Mouse (Mus musculus): ENCODE measurements around the gene Olfr711. TPM values are rescaled to one million over a fixed set of nuclear protein-coding genes. Genes with fewer than 3 reads are reported as not detected.
A peak's percentile ranks its signal among the peaks of the same experiment; 100 is the strongest.
"Not testable (repeated sequence)": the region's sequence is repeated elsewhere in the genome, so short reads cannot be mapped to it uniquely, and the experiment has no call there.

Gene Olfr711
- not detected in 2 replicates for polyA plus RNA-seq (2015; fragmentation: Nextera tagmentation; extraction: Ambion mirVana)

DNA sequence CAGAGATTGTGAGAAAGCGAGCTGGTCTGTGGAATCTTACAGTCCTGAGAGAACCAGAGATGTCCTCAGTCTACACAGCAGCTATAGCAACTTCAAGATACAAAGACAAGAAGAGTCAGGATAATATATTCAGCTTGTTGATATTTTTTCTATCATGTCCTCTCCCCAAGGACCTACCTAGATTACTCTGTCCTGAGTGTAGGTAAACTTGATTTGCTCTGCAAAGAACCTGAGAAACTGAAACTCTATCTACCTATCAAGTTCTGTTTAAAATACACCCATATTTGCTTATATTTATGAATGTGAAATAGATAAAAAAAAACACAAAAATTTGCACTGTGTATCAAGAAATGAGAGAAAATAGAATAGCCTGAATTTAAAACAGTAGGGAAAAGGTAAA lies at the start of gene Olfr711:
Gene Olfr711, minus strand, starts transcription at position 101 of the 400 bp plus-strand sequence.
- Histone ChIP-seq H3K4me3 (replicated peaks; ENCODE audit: low read depth, low read length) (no peak within 1 kb of the TSS), H3K4me2 (ENCODE audit: low read length) (no peak within 1 kb of the TSS), H3K27ac (no peak within 1 kb of the TSS), H3K27me3 (ENCODE audit: insufficient read depth, low read length) (no peaks in the 10 kb centered on the region), H3K36me3 (ENCODE audit: insufficient read depth, low read length) (no peaks in the 10 kb centered on the region), H3K9me3 (replicated peaks; ENCODE audit: low read length) (no peaks in the 10 kb centered on the region), H3K4me1 (replicated peaks; ENCODE audit: insufficient read depth, low read length) (no peaks in the 10 kb centered on the region), H3K9ac (ENCODE audit: low read depth, low read length) (no peak within 1 kb of the TSS)
- DNase-seq (ENCODE audit: low spot score) (no peak), ATAC-seq (replicated peaks; ENCODE audit: low FRiP score, low read depth) (no peak)
- 71% methylated on average over 1 of the region's 1 CpGs for WGBS
- TF ChIP-seq CTCF (IDR thresholded peaks at IDR 0.05; ENCODE audit: low read depth), result no peak

DNA sequence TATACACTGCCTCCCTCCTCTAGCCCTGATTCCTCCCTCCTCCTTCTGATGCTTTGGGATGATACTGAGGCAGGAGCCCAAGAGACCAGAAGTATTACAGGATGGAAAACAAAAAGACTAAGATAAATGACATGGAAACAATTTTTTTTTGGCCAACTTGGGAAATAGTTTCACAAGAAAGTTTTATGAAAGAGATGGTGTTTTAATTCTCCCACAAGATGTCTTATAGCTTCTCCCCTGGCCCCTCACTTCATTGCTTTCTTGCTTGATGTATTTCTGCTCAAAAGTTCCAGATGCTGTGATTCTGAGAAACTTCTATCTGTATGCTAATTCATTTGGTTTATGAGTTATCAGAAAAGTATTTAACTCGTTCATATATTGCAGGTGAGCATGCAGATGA lies 30.7 kb upstream of the Olfr711 start, which contains the start of gene Olfr2:
Gene Olfr2, minus strand, starts transcription at position 101 of the 400 bp plus-strand sequence.
- DNase-seq (ENCODE audit: low spot score), result no peak
- 38% methylated on average over 1 of the region's 1 CpGs for WGBS
- Histone ChIP-seq H3K4me2 (ENCODE audit: low read length) (no peak within 1 kb of the TSS), H3K4me3 (replicated peaks; ENCODE audit: low read depth, low read length) (no peak within 1 kb of the TSS), H3K36me3 (ENCODE audit: insufficient read depth, low read length) (no peaks in the 10 kb centered on the region), H3K9ac (ENCODE audit: low read depth, low read length) (no peak within 1 kb of the TSS), H3K9me3 (replicated peaks; ENCODE audit: low read length) (no peaks in the 10 kb centered on the region), H3K27ac (no peak within 1 kb of the TSS), H3K4me1 (replicated peaks; ENCODE audit: insufficient read depth, low read length) (no peaks in the 10 kb centered on the region), H3K27me3 (ENCODE audit: insufficient read depth, low read length) (no peaks in the 10 kb centered on the region)
- ATAC-seq (replicated peaks; ENCODE audit: low FRiP score, low read depth), result no peak
- no peak for TF ChIP-seq CTCF (IDR thresholded peaks at IDR 0.05; ENCODE audit: low read depth)

DNA sequence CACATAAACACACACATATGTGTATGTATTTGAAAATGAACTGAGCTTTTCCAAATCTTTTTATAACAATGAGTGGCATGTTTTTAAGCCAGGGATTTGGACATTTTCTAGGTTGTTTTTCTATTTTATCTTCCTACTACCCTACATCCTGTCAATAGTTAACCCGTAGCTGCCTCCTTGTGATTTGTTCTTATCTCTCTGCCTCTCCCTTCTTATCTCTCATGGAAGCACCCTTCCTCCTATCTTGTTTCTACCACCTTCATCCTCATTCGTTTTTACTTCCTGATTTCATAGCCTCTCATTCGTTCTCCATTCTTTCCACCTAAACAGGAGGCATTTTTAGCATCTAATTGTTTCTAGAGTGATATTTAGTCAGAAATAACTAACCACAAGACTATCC lies 28.9 kb upstream of the Olfr711 start:
- H3K36me3 ChIP-seq (ENCODE audit: insufficient read depth, low read length), result no peaks in the 10 kb centered on the region
- ATAC-seq (replicated peaks; ENCODE audit: low FRiP score, low read depth), result no peak
- H3K27ac ChIP-seq, result no peak overlapping the region
- no peaks in the 10 kb centered on the region for H3K9me3 ChIP-seq (replicated peaks; ENCODE audit: low read length)
- no peak overlapping the region for H3K4me3 ChIP-seq (replicated peaks; ENCODE audit: low read depth, low read length)
- no peak for DNase-seq (ENCODE audit: low spot score)
- no peaks in the 10 kb centered on the region for H3K4me1 ChIP-seq (replicated peaks; ENCODE audit: insufficient read depth, low read length)
- H3K9ac ChIP-seq (ENCODE audit: low read depth, low read length), result no peak overlapping the region
- WGBS, result 55% methylated on average over 3 of the region's 3 CpGs
- no peak for TF ChIP-seq CTCF (IDR thresholded peaks at IDR 0.05; ENCODE audit: low read depth)
- H3K4me2 ChIP-seq (ENCODE audit: low read length), result no peak overlapping the region
- no peaks in the 10 kb centered on the region for H3K27me3 ChIP-seq (ENCODE audit: insufficient read depth, low read length)

DNA sequence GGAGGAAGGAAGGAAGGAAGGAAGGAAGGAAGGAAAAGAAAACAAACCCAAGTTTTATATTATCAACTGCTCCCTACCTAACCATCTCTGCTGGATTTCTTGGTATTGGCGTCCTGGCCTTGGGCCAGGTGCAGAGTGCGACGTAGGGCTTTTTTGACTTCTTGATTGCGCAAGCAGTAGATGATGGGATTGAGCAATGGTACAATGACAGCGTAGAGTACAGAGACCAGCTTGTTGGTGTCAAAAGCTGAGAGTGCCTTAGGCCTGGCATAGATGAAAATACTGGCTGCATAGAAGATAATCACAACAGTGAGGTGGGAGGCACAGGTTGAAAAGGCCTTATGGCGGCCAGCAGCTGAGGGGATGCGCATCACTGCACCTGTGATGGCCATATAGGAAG lies 25.5 kb upstream of the Olfr711 start:
- no peak overlapping the region for H3K27ac ChIP-seq
- TF ChIP-seq CTCF (IDR thresholded peaks at IDR 0.05; ENCODE audit: low read depth), result no peak
- H3K27me3 ChIP-seq (ENCODE audit: insufficient read depth, low read length), result no peaks in the 10 kb centered on the region
- no peaks in the 10 kb centered on the region for H3K36me3 ChIP-seq (ENCODE audit: insufficient read depth, low read length)
- H3K4me2 ChIP-seq (ENCODE audit: low read length), result no peak overlapping the region
- 83% methylated on average over 7 of the region's 7 CpGs for WGBS
- H3K4me3 ChIP-seq (replicated peaks; ENCODE audit: low read depth, low read length), result no peak overlapping the region
- H3K9me3 ChIP-seq (replicated peaks; ENCODE audit: low read length), result no peaks in the 10 kb centered on the region
- ATAC-seq (replicated peaks; ENCODE audit: low FRiP score, low read depth) (no peak), DNase-seq (ENCODE audit: low spot score) (no peak)
- no peak overlapping the region for H3K9ac ChIP-seq (ENCODE audit: low read depth, low read length)
- no peaks in the 10 kb centered on the region for H3K4me1 ChIP-seq (replicated peaks; ENCODE audit: insufficient read depth, low read length)

DNA sequence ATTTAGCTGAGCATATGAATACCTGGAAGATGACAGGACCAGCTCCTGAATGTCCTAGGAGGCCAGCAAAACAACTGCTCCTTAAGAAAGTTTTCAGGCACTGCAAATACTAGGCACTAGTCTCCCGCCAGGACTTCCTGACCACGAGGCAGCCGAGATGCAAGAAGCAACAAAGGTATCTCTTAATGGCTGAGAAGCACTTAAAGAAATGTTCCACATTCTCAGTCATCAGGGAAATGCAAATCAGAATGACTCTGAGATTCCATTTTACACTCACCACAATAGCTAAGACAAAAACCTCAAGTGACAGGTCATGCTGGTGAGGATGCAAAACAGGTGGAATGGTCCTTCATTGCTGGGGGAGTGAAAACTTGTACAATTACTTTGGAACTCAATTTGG lies 10.0 kb upstream of the Olfr711 start:
- 91% methylated on average over 3 of the region's 3 CpGs for WGBS
- Histone ChIP-seq H3K36me3 (ENCODE audit: insufficient read depth, low read length) (no peaks in the 10 kb centered on the region), H3K4me3 (replicated peaks; ENCODE audit: low read depth, low read length) (no peak overlapping the region), H3K4me1 (replicated peaks; ENCODE audit: insufficient read depth, low read length) (no peaks in the 10 kb centered on the region), H3K27ac (no peak overlapping the region), H3K9ac (ENCODE audit: low read depth, low read length) (no peak overlapping the region), H3K9me3 (replicated peaks; ENCODE audit: low read length) (no peaks in the 10 kb centered on the region), H3K4me2 (ENCODE audit: low read length) (no peak overlapping the region), H3K27me3 (ENCODE audit: insufficient read depth, low read length) (no peaks in the 10 kb centered on the region)
- ATAC-seq (replicated peaks; ENCODE audit: low FRiP score, low read depth) (no peak), DNase-seq (ENCODE audit: low spot score) (no peak)
- TF ChIP-seq CTCF (IDR thresholded peaks at IDR 0.05; ENCODE audit: low read depth), result no peak

DNA sequence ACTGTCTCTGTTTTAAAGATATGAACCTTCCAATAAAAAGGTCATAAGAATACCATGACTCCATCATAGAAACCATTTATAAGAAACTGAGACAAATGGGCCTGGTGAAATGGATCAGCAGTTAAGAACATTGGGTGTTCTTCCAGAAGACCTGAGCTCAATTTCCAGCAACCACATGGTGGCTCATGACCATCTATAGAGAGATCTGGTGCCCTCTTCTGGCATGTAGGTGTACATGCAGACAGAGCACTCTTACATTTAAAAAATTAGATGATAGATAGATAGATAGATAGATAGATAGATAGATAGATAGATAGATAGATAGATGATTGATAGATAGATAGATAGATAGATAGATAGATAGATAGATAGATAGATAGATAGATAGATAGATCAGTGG lies 7.8 kb downstream of the Olfr711 start:
- H3K27ac ChIP-seq; H3K27me3 ChIP-seq (ENCODE audit: insufficient read depth, low read length); H3K9me3 ChIP-seq (replicated peaks; ENCODE audit: low read length); H3K9ac ChIP-seq (ENCODE audit: low read depth, low read length); ATAC-seq (replicated peaks; ENCODE audit: low FRiP score, low read depth); H3K4me1 ChIP-seq (replicated peaks; ENCODE audit: insufficient read depth, low read length); H3K4me3 ChIP-seq (replicated peaks; ENCODE audit: low read depth, low read length); H3K36me3 ChIP-seq (ENCODE audit: insufficient read depth, low read length); H3K4me2 ChIP-seq (ENCODE audit: low read length): not testable (repeated sequence)
- DNase-seq (ENCODE audit: low spot score), result peak; percentile 10
- peak; percentile 56 for TF ChIP-seq CTCF (IDR thresholded peaks at IDR 0.05; ENCODE audit: low read depth)

DNA sequence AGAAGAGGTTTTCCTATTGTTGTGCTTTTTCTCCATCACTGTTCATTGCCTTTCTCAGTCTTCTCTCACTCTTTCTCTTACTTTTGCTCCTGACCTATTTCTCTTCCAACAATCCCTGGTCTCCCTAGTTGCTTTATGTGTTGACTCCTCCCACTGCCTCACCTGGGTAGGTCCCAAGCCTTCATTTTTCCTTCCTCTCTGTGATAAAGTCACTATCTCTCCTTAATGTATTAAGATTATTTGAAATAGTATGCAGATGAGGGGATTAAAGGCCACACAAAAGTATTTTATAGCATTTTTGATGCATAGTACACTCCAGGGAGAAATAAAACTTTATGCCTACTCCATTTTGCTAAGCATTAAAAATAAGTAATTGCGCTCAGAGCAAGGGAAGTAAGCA lies 11.4 kb downstream of the Olfr711 start, which contains the start of gene Olfr6:
Gene Olfr6, minus strand, starts transcription at position 101 of the 400 bp plus-strand sequence.
- Histone ChIP-seq H3K9ac (ENCODE audit: low read depth, low read length) (no peak within 1 kb of the TSS), H3K36me3 (ENCODE audit: insufficient read depth, low read length) (no peaks in the 10 kb centered on the region), H3K4me2 (ENCODE audit: low read length) (no peak within 1 kb of the TSS), H3K9me3 (replicated peaks; ENCODE audit: low read length) (no peaks in the 10 kb centered on the region), H3K4me1 (replicated peaks; ENCODE audit: insufficient read depth, low read length) (no peaks in the 10 kb centered on the region), H3K27ac (no peak within 1 kb of the TSS), H3K27me3 (ENCODE audit: insufficient read depth, low read length) (no peaks in the 10 kb centered on the region), H3K4me3 (replicated peaks; ENCODE audit: low read depth, low read length) (no peak within 1 kb of the TSS)
- WGBS, result 87% methylated on average over 1 of the region's 1 CpGs
- no peak for DNase-seq (ENCODE audit: low spot score)
- TF ChIP-seq CTCF (IDR thresholded peaks at IDR 0.05; ENCODE audit: low read depth), result no peak
- no peak for ATAC-seq (replicated peaks; ENCODE audit: low FRiP score, low read depth)

All from kidney, postnatal 0 days (tissue).